Mouse (Mus musculus) adrenal gland, postnatal 25 days (tissue): ENCODE results near the gene Il6st. TPM values are rescaled to one million over a fixed set of nuclear protein-coding genes. Genes with fewer than 3 reads are reported as not detected.
A peak's percentile ranks its signal among the peaks of the same experiment; 100 is the strongest.

Experiments
- DNase-seq: peaks from one replicate; pipeline ENCODE4 v3.0.0; 2021; ENCODE audit warnings: mixed read lengths
- total RNA-seq: library from RNA; stranded (reverse); gene quantifications from 2 replicates; pipeline ENCODE4 v1.2.3, GENCODE M21; 2021

Il6st gene
- total RNA-seq, 1 experiment from 2014 or later = 388 TPM

- no peak for DNase-seq
These were observed 59.6 kb downstream of the Il6st start for GRCm38 (mm10) chr13:112523346-112523970.

GRCm38 (mm10) chr13:112527186-112527585 lies 63.3 kb downstream of the Il6st start:
- no peak for DNase-seq

- DNase-seq = peak; percentile 78
These were observed 66.0 kb downstream of the Il6st start for GRCm38 (mm10) chr13:112529893-112530292.

GRCm38 (mm10) chr13:112532235-112532634 lies 68.4 kb downstream of the Il6st start:
- DNase-seq = no peak

GRCm38 (mm10) chr13:112533556-112533955 lies 69.7 kb downstream of the Il6st start:
- DNase-seq = peak; percentile 43

- DNase-seq = no peak
These were observed 72.7 kb downstream of the Il6st start for GRCm38 (mm10) chr13:112536611-112537010.

- DNase-seq = no peak
These were observed 73.2 kb downstream of the Il6st start for GRCm38 (mm10) chr13:112537065-112537464.

GRCm38 (mm10) chr13:112540616-112541015 lies 76.7 kb downstream of the Il6st start:
- no peak for DNase-seq

- DNase-seq = no peak
These were observed 77.5 kb downstream of the Il6st start for GRCm38 (mm10) chr13:112541223-112541975.

GRCm38 (mm10) chr13:112551641-112552548 lies 88.0 kb downstream of the Il6st start:
- DNase-seq = no peak

- no peak for DNase-seq
These were observed 89.4 kb downstream of the Il6st start for GRCm38 (mm10) chr13:112553304-112553703.

GRCm38 (mm10) chr13:112556501-112556900 lies 92.6 kb downstream of the Il6st start:
- no peak for DNase-seq

Other genes starting within 250 kb of the Il6st start
- 12.2 and 23.4 TPM in 2 replicates for gene Ankrd55, start 175.6 kb upstream of the Il6st start, total RNA-seq
- 0.15 TPM in 1 of 2 replicates, not detected in the other for gene Il31ra, start 130.3 kb downstream of the Il6st start, total RNA-seq
- 1.2 and 1.5 TPM in 2 replicates for gene Ddx4, start 188.4 kb downstream of the Il6st start, total RNA-seq
- gene Slc38a9, start 196.7 kb downstream of the Il6st start, total RNA-seq = 32.7 and 42.6 TPM in 2 replicates